Mouse (Mus musculus) neural tube, embryonic 11.5 days (tissue): ENCODE results near the gene Ocm. TPM values are rescaled to one million over a fixed set of nuclear protein-coding genes. Genes with fewer than 3 reads are reported as not detected.

Experiments
- ATAC-seq: fragments of 200-750 bp; cut with Nextera tagmentation; 2 replicates; pipeline ENCODE4 v1.8.0; 2017; ENCODE audit warnings: moderate number of reproducible peaks, mild to moderate bottlenecking, moderate TSS enrichment, moderate library complexity; ENCODE audit not compliant: insufficient read depth, low FRiP score, low TSS enrichment
- DNase-seq: peaks from one replicate; pipeline ENCODE4 v3.0.0-alpha.2; 2015; ENCODE audit warnings: low spot score
- H3K27ac ChIP-seq: fragments of 300-500 bp; sonication (generic); 2 replicates; pipeline ENCODE4 v1.5.1; 2014; ENCODE audit warnings: low read depth, mild to moderate bottlenecking, low read length
- H3K27me3 ChIP-seq: fragments of 300-500 bp; sonication (generic); 2 replicates; pipeline ENCODE4 v1.6.1; 2014; ENCODE audit warnings: mild to moderate bottlenecking, low read length, mixed read lengths; ENCODE audit not compliant: control insufficient read depth, insufficient read depth
- H3K36me3 ChIP-seq: fragments of 300-500 bp; sonication (generic); 2 replicates; pipeline ENCODE4 v1.6.1; 2014; ENCODE audit warnings: mild to moderate bottlenecking, low read length, moderate library complexity, mixed read lengths; ENCODE audit not compliant: control insufficient read depth, insufficient read depth
- H3K4me1 ChIP-seq: fragments of 300-500 bp; sonication (generic); 2 replicates; pipeline ENCODE4 v1.6.1; 2014; ENCODE audit warnings: low read length, mixed read lengths; ENCODE audit not compliant: control insufficient read depth, insufficient read depth
- H3K4me2 ChIP-seq: fragments of 300-500 bp; sonication (generic); 2 replicates; pipeline ENCODE4 v1.6.1; 2014; ENCODE audit warnings: low read depth, mild to moderate bottlenecking, moderate library complexity
- H3K4me3 ChIP-seq: fragments of 300-500 bp; sonication (generic); 2 replicates; pipeline ENCODE4 v1.5.1; 2014; ENCODE audit warnings: low read depth, low read length
- H3K9ac ChIP-seq: fragments of 300-500 bp; sonication (generic); 2 replicates; pipeline ENCODE4 v1.6.1; 2014; ENCODE audit warnings: mild to moderate bottlenecking, low read length
- H3K9me3 ChIP-seq: fragments of 300-500 bp; sonication (generic); 2 replicates; pipeline ENCODE4 v1.6.1; 2016; ENCODE audit warnings: low read length; ENCODE audit not compliant: control insufficient read depth
- WGBS: fragments of 180-500 bp; shearing (Covaris S2); extraction: QIAGEN DNeasy Blood & Tissue Kit; methylation state at CpG from one replicate; pipeline ENCODE4 v1.1.7; 2014; 5-methylcytosine and 5-hydroxymethylcytosine counted together
- polyA plus RNA-seq: library from polyadenylated mRNA; unstranded; fragments of >200 nt; fragmentation: Nextera tagmentation; extraction: Ambion mirVana; gene quantifications from 2 replicates; pipeline ENCODE4 v1.2.1, GENCODE M21; 2014

The Ocm gene
- polyA plus RNA-seq, 1 experiment from 2014 or later = not detected

DNA sequence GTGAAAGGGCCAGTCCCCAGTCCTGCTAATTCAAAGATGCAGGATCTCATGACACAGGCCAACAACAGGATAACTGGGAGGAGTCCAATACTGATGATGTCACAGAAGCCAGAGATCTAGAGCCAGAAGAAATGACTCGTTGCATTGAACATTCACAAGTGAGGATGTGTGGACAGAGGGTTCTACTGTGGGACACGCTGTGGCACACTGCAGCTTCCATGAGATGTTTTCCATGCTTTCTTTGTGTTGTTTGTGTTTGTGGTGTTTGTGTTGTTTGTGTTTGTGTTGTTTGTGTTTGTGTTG lies 50.9 kb downstream of the Ocm start:
- Histone ChIP-seq H3K4me2 (no peak overlapping the region), H3K9ac (no peak overlapping the region), H3K4me3 (no peak overlapping the region), H3K27me3 (no peaks in the 10 kb centered on the region), H3K27ac (no peak overlapping the region), H3K9me3 (no peaks in the 10 kb centered on the region), H3K36me3 (no peaks in the 10 kb centered on the region), H3K4me1 (no peaks in the 10 kb centered on the region)
- 79% methylated on average over 2 of the region's 2 CpGs for WGBS
- ATAC-seq = no peak
- DNase-seq = no peak

GRCm38 (mm10) chr5:143974931-143975630 lies 51.4 kb downstream of the Ocm start:
- peak; percentile 75 for DNase-seq

GRCm38 (mm10) chr5:143972628-143973027 lies 53.8 kb downstream of the Ocm start:
- H3K27ac ChIP-seq = no peak overlapping the region
- H3K4me3 ChIP-seq = no peak overlapping the region
- ATAC-seq (no peak), DNase-seq (no peak)
- H3K9me3 ChIP-seq = no peaks in the 10 kb centered on the region
- H3K4me1 ChIP-seq = no peaks in the 10 kb centered on the region
- H3K27me3 ChIP-seq = no peaks in the 10 kb centered on the region
- H3K36me3 ChIP-seq = no peaks in the 10 kb centered on the region
- no peak overlapping the region for H3K4me2 ChIP-seq
- 70% methylated on average over 3 of the region's 3 CpGs for WGBS
- no peak overlapping the region for H3K9ac ChIP-seq

More at GRCm38 (mm10) chr5:143974931-143975630, 51.4 kb downstream of the Ocm start:
- H3K27me3 ChIP-seq = no peaks in the 10 kb centered on the region
- H3K4me2 ChIP-seq = no peak overlapping the region
- H3K4me1 ChIP-seq = no peaks in the 10 kb centered on the region
- no peaks in the 10 kb centered on the region for H3K36me3 ChIP-seq
- ATAC-seq = peak; percentile 61
- no peaks in the 10 kb centered on the region for H3K9me3 ChIP-seq
- no peak overlapping the region for H3K4me3 ChIP-seq
- no peak overlapping the region for H3K27ac ChIP-seq
- 54% methylated on average over 4 of the region's 4 CpGs for WGBS
- H3K9ac ChIP-seq = no peak overlapping the region

Other genes with a start within 250 kb of the Ocm start
- gene Eif2ak1, start 208.9 kb downstream of the Ocm start, polyA plus RNA-seq = 55.1 and 55.2 TPM in 2 replicates
- gene Ankrd61, start 129.0 kb downstream of the Ocm start, polyA plus RNA-seq = 0.23 and 0.31 TPM in 2 replicates
- gene Aimp2, start 116.8 kb downstream of the Ocm start, polyA plus RNA-seq = 98.2 and 110 TPM in 2 replicates
- 29.1 and 32.0 TPM in 2 replicates for gene Pms2, start 116.7 kb downstream of the Ocm start, polyA plus RNA-seq
- gene Gm42421, start 98.5 kb downstream of the Ocm start, polyA plus RNA-seq = 0.85 and 1.4 TPM in 2 replicates
- 0.96 and 1.0 TPM in 2 replicates for gene Rsph10b, start 93.6 kb downstream of the Ocm start, polyA plus RNA-seq
- 121 and 123 TPM in 2 replicates for gene Ccz1, start 11.8 kb downstream of the Ocm start, polyA plus RNA-seq
- gene Lmtk2, start 73.8 kb upstream of the Ocm start, polyA plus RNA-seq = 6.4 and 6.7 TPM in 2 replicates
- gene Bhlha15, start 163.6 kb upstream of the Ocm start, polyA plus RNA-seq = 0.08 TPM in 1 of 2 replicates, not detected in the other
- gene Tecpr1, start 196.9 kb upstream of the Ocm start, polyA plus RNA-seq = 18.4 and 18.6 TPM in 2 replicates
- 119 and 121 TPM in 2 replicates for gene Bri3, start 217.8 kb upstream of the Ocm start, polyA plus RNA-seq